Mouse (Mus musculus): ENCODE data around the gene Timm17a. TPM values are rescaled to one million over a fixed set of nuclear protein-coding genes. Genes with fewer than 3 reads are reported as not detected.
A peak's percentile ranks its signal among the peaks of the same experiment; 100 is the strongest.

Gene Timm17a
- polyA plus RNA-seq (2014; fragmentation: Nextera tagmentation; extraction: Ambion mirVana), result 172 and 176 TPM in 2 replicates

DNA sequence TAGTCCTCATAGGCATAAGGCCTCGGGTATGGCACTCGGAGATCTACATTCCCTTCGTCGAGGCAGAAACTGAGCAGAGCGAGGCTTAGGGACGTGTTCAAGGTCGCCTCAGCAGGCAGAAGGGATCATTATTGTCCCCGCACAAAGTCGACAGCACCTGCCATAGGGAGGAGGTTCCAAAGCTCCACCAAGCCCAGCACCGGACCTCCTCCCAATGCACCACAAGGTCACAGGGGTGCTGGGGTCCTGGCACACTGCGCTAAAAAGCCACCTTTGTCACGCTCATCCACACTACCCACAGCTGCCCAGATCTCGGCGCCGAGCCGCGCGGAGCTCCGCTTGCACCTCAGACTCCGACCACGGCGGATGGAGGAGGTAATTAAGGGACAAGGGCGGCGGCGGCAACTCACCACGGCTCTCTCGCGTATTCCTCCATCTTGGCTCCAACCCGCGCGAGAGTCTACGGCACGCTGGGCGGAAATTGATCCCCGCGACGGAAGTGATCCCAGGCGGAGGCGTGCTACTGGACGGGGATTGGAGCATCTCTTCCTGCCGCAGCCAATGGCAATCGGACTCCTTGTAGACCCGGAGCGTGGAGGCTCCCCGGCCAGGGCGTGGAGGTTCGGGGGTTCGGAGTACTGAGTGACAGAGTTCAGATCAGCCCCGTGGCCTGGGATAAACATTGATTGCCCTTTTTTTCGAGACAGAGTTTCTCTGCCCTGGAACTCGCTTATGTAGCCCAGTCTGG is at the start of gene Timm17a:
Timm17a (minus strand) TSS at position 495 of the 748 bp plus-strand sequence.
- Histone ChIP-seq H3K27me3 (ENCODE audit: control insufficient read depth, insufficient read depth, low read length) (no peaks in the 10 kb centered on the region), H3K4me2 (replicated peaks) (peak within 1 kb of the TSS; percentile 87), H3K9me3 (ENCODE audit: control insufficient read depth, low read length) (no peaks in the 10 kb centered on the region), H3K4me3 (replicated peaks; ENCODE audit: low read length) (peak within 1 kb of the TSS; percentile 90), H3K27ac (peak within 1 kb of the TSS; percentile 88), H3K4me1 (replicated peaks; ENCODE audit: control insufficient read depth, insufficient read depth, low read length) (peaks cover 14% of the 10 kb centered on the region), H3K9ac (peak within 1 kb of the TSS; percentile 96), H3K36me3 (replicated peaks; ENCODE audit: control insufficient read depth, insufficient read depth) (peaks cover 12% of the 10 kb centered on the region)
- ATAC-seq (ENCODE audit: low FRiP score), result peak; percentile 100
- DNase-seq (ENCODE audit: low spot score), result peak; percentile 93
- under 1% methylated on average over 51 of the region's 51 CpGs for WGBS

DNA sequence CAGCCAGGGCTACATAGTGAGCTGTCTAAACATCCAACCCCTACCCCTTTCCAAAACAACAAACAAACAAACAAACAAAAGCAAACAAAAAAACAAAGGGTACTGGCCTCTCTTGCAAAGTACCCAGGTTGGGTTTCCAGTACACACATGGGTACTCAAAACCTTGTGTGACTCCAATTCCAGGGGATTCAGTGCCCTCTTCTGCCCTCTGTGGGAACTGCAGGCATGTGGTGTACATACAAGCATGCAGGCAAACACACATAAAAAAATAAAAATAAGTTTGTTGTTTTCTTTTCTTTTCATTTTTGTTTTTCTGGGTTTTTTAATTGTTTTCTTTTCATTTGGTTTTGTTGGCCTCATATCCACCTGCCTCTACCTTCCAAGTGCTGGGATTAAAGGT is 48.5 kb upstream of the Timm17a start:
- H3K9ac ChIP-seq, result no peak overlapping the region
- no peaks in the 10 kb centered on the region for H3K9me3 ChIP-seq (ENCODE audit: control insufficient read depth, low read length)
- DNase-seq (ENCODE audit: low spot score), result no peak
- no peaks in the 10 kb centered on the region for H3K27me3 ChIP-seq (ENCODE audit: control insufficient read depth, insufficient read depth, low read length)
- no peak overlapping the region for H3K4me3 ChIP-seq (replicated peaks; ENCODE audit: low read length)
- ATAC-seq (ENCODE audit: low FRiP score), result no peak
- H3K27ac ChIP-seq, result no peak overlapping the region
- H3K4me2 ChIP-seq (replicated peaks), result no peak overlapping the region
- H3K36me3 ChIP-seq (replicated peaks; ENCODE audit: control insufficient read depth, insufficient read depth), result no peaks in the 10 kb centered on the region
- no peaks in the 10 kb centered on the region for H3K4me1 ChIP-seq (replicated peaks; ENCODE audit: control insufficient read depth, insufficient read depth, low read length)

DNA sequence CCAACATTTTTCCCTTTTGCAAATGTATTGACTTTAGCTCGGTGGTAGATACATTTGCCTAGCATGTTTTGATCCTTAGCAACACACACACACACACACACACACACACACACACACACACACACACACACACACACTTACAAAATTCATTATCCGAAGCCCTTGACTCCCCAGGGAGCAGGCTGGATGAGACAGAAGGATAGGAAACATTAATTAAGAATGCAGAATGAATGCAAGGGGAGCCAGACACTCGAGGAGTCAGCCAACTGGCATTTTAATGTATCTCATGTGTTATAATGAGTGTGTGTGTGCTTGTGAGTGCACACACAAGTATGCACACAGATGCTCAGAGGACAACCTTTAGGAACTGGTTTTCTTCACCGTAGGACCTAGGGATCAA is 47.9 kb upstream of the Timm17a start:
- H3K9me3 ChIP-seq (ENCODE audit: control insufficient read depth, low read length), result no peaks in the 10 kb centered on the region
- H3K9ac ChIP-seq, result no peak overlapping the region
- no peaks in the 10 kb centered on the region for H3K4me1 ChIP-seq (replicated peaks; ENCODE audit: control insufficient read depth, insufficient read depth, low read length)
- no peak overlapping the region for H3K27ac ChIP-seq
- H3K4me3 ChIP-seq (replicated peaks; ENCODE audit: low read length), result no peak overlapping the region
- no peak for ATAC-seq (ENCODE audit: low FRiP score)
- no peak for DNase-seq (ENCODE audit: low spot score)
- no peaks in the 10 kb centered on the region for H3K27me3 ChIP-seq (ENCODE audit: control insufficient read depth, insufficient read depth, low read length)
- H3K4me2 ChIP-seq (replicated peaks), result no peak overlapping the region
- no peaks in the 10 kb centered on the region for H3K36me3 ChIP-seq (replicated peaks; ENCODE audit: control insufficient read depth, insufficient read depth)
- WGBS, result 55% methylated on average over 4 of the region's 4 CpGs

DNA sequence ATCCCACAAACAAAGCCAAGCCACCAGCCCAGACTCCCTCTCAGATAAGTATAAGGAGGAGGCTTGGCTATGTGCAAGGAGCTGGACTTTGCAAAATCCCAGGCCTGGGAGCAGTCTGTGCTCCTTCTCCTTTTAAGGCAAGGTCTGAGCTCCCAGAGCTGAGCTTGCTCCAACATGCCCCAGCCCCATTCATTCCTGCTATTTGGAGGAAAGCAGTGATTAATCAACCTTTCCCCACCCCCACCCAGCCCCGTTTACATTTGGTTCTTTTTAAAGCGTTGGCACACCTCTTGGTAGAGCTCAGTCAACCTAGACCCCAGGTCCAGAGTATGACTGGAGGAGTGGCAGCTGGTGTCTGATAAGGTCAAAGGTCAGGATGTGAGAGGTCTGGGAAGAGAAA is 45.5 kb upstream of the Timm17a start:
- ATAC-seq (ENCODE audit: low FRiP score) (no peak), DNase-seq (ENCODE audit: low spot score) (no peak)
- no peaks in the 10 kb centered on the region for H3K4me1 ChIP-seq (replicated peaks; ENCODE audit: control insufficient read depth, insufficient read depth, low read length)
- no peak overlapping the region for H3K4me3 ChIP-seq (replicated peaks; ENCODE audit: low read length)
- 25% methylated on average over 2 of the region's 2 CpGs for WGBS
- no peak overlapping the region for H3K27ac ChIP-seq
- no peak overlapping the region for H3K9ac ChIP-seq
- no peaks in the 10 kb centered on the region for H3K9me3 ChIP-seq (ENCODE audit: control insufficient read depth, low read length)
- no peaks in the 10 kb centered on the region for H3K27me3 ChIP-seq (ENCODE audit: control insufficient read depth, insufficient read depth, low read length)
- no peaks in the 10 kb centered on the region for H3K36me3 ChIP-seq (replicated peaks; ENCODE audit: control insufficient read depth, insufficient read depth)
- H3K4me2 ChIP-seq (replicated peaks), result no peak overlapping the region

DNA sequence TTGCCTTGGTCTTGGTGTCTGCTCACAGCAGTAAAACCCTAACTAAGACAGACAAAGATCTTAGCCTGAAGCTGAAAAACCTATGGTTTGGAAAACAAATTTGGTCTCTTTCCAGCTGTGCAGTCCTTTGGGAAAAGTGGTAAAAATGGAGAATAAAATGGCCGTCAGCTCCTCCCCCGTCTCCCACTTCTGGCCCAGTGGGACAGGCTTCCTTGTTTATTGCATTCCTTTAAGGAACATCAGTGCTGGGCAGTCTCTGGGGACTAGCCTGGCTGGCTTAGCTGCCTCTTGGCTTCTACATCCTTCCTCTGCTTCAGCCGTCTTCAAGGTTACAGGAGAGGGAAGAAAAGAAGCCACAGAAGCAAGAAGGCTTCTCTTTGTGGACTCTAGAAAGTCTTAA is 38.4 kb upstream of the Timm17a start:
- Histone ChIP-seq H3K4me1 (replicated peaks; ENCODE audit: control insufficient read depth, insufficient read depth, low read length) (no peaks in the 10 kb centered on the region), H3K27ac (no peak overlapping the region), H3K4me2 (replicated peaks) (no peak overlapping the region), H3K36me3 (replicated peaks; ENCODE audit: control insufficient read depth, insufficient read depth) (no peaks in the 10 kb centered on the region), H3K9me3 (ENCODE audit: control insufficient read depth, low read length) (no peaks in the 10 kb centered on the region), H3K9ac (no peak overlapping the region), H3K4me3 (replicated peaks; ENCODE audit: low read length) (no peak overlapping the region), H3K27me3 (ENCODE audit: control insufficient read depth, insufficient read depth, low read length) (no peaks in the 10 kb centered on the region)
- no peak for DNase-seq (ENCODE audit: low spot score)
- WGBS, result 75% methylated on average over 3 of the region's 3 CpGs
- no peak for ATAC-seq (ENCODE audit: low FRiP score)

DNA sequence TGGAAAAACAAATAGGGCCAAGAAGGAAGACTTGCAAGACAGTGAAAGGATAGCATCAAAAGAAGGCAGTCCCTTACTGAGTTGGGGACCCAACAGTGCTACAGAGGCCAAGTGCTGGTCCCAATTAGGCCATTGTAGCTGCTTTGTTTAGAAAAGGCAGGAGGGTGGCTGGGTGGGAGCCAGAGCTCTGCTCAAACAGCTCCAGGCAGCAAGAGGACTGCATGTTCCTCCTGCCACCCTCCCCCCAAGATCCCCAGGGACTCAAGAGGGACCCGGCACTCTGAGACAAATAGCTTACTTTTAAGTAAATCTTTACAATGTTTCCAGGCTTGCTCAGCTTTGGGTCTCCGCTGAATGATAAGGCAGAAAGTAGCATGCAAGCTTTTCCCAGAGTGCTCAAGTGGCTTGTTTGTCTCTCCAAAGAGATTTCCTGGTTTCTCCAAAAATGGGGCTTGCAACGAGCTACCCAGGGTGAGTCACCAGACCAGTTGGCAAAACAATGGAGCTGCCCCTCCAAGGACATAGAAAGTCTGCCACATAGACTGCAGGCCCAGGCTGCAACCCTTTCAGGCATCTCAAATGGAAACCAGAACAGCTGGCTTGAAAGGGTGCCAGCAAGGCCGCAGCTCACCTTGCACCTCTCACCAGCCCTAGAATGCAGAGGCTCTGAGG is 34.1 kb upstream of the Timm17a start:
- WGBS, result 48% methylated on average over 4 of the region's 4 CpGs
- Histone ChIP-seq H3K36me3 (replicated peaks; ENCODE audit: control insufficient read depth, insufficient read depth) (no peaks in the 10 kb centered on the region), H3K4me1 (replicated peaks; ENCODE audit: control insufficient read depth, insufficient read depth, low read length) (no peaks in the 10 kb centered on the region), H3K4me2 (replicated peaks) (no peak overlapping the region), H3K9ac (no peak overlapping the region), H3K4me3 (replicated peaks; ENCODE audit: low read length) (no peak overlapping the region), H3K27me3 (ENCODE audit: control insufficient read depth, insufficient read depth, low read length) (no peaks in the 10 kb centered on the region), H3K27ac (no peak overlapping the region), H3K9me3 (ENCODE audit: control insufficient read depth, low read length) (no peaks in the 10 kb centered on the region)
- no peak for ATAC-seq (ENCODE audit: low FRiP score)
- no peak for DNase-seq (ENCODE audit: low spot score)

DNA sequence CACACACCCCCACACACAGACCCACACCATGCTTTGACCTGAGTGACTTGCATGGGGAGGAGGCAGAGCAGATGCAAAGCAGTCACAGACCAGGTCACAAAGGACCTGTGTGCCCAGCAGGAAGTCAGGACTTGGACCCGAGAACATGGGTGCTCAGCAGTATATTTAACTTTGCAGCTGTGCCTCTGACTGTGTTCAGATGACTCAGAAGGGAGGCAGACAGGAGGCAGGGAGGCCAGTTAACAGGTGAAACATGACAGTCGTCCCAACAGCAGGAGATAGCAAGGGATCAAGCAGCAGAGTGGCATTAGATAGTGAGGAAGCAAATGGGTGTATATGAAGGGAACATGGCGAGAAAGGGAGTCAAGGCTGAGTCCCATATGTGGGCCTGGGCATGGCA is 33.3 kb upstream of the Timm17a start:
- 65% methylated on average over 3 of the region's 3 CpGs for WGBS
- H3K4me1 ChIP-seq (replicated peaks; ENCODE audit: control insufficient read depth, insufficient read depth, low read length), result no peaks in the 10 kb centered on the region
- no peak overlapping the region for H3K27ac ChIP-seq

DNA sequence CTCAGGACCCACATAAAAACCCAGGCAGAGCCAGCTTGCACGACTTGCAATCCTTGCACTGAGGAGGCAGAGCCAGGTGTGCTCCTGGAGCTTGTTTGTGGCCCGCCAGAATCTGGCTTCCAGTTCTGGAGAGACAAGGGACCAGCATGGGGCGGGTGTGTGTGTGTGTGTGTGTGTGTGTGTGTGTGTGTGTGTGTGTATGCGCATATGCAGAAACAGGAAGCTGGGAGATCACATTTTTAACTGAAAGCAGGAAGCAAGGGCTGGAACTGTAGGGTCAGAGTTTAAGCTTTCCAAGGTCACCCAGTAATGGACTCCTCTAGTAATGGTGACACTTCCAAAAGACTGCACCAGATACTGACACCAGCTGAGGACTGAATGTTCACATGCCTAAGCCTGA is 30.4 kb upstream of the Timm17a start:
- Histone ChIP-seq H3K36me3 (replicated peaks; ENCODE audit: control insufficient read depth, insufficient read depth) (no peaks in the 10 kb centered on the region), H3K4me3 (replicated peaks; ENCODE audit: low read length) (no peak overlapping the region), H3K9me3 (ENCODE audit: control insufficient read depth, low read length) (no peaks in the 10 kb centered on the region), H3K4me2 (replicated peaks) (no peak overlapping the region), H3K4me1 (replicated peaks; ENCODE audit: control insufficient read depth, insufficient read depth, low read length) (no peaks in the 10 kb centered on the region), H3K27ac (no peak overlapping the region), H3K9ac (no peak overlapping the region), H3K27me3 (ENCODE audit: control insufficient read depth, insufficient read depth, low read length) (no peaks in the 10 kb centered on the region)
- WGBS, result 68% methylated on average over 4 of the region's 4 CpGs
- ATAC-seq (ENCODE audit: low FRiP score) (no peak), DNase-seq (ENCODE audit: low spot score) (no peak)

More for the DNA sequence above, 33.3 kb upstream of the Timm17a start:
- Histone ChIP-seq H3K4me3 (replicated peaks; ENCODE audit: low read length) (no peak overlapping the region), H3K9me3 (ENCODE audit: control insufficient read depth, low read length) (no peaks in the 10 kb centered on the region), H3K27me3 (ENCODE audit: control insufficient read depth, insufficient read depth, low read length) (no peaks in the 10 kb centered on the region), H3K4me2 (replicated peaks) (no peak overlapping the region), H3K9ac (no peak overlapping the region), H3K36me3 (replicated peaks; ENCODE audit: control insufficient read depth, insufficient read depth) (no peaks in the 10 kb centered on the region)
- ATAC-seq (ENCODE audit: low FRiP score) (no peak), DNase-seq (ENCODE audit: low spot score) (no peak)

DNA sequence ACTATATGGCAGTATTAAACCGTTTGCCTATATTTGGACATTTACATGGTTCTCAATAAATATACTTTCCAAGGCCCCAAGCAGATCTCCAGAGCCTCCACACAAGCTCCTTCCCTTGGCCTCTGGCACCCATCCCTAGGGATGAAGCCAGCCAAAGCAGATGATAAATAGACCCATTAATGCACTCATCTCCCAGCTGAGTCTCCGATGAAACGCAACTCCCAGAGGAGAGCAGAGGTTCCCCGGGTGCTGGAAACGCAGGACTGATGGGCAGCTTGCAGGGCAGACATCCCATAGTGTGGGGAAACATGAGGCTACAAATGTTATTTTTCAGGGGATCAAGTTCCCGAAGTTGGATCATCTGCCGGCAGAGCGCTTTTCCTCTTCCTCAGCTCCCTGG is 28.4 kb upstream of the Timm17a start:
- ATAC-seq (ENCODE audit: low FRiP score), result no peak
- Histone ChIP-seq H3K4me2 (replicated peaks) (no peak overlapping the region), H3K36me3 (replicated peaks; ENCODE audit: control insufficient read depth, insufficient read depth) (no peaks in the 10 kb centered on the region), H3K27ac (no peak overlapping the region), H3K9ac (no peak overlapping the region), H3K4me3 (replicated peaks; ENCODE audit: low read length) (no peak overlapping the region), H3K4me1 (replicated peaks; ENCODE audit: control insufficient read depth, insufficient read depth, low read length) (no peaks in the 10 kb centered on the region), H3K27me3 (ENCODE audit: control insufficient read depth, insufficient read depth, low read length) (no peaks in the 10 kb centered on the region), H3K9me3 (ENCODE audit: control insufficient read depth, low read length) (no peaks in the 10 kb centered on the region)
- no peak for DNase-seq (ENCODE audit: low spot score)
- WGBS, result 70% methylated on average over 8 of the region's 8 CpGs

Data from hindbrain, embryonic 14.5 days (tissue).